Mouse (Mus musculus) liver, postnatal 0 days (tissue): ENCODE measurements around the gene Zpbp2.

Source experiments
- CTCF ChIP-seq: sonication (generic); IDR thresholded peaks from 2 replicates; pipeline ENCODE4 v1.5.1; 2016; ENCODE audit warnings: antibody characterized with exemption, low read depth
- EP300 ChIP-seq: IDR thresholded peaks from 2 replicates; pipeline ENCODE4 v1.6.1; 2016; ENCODE audit warnings: antibody characterized with exemption, low read depth, mild to moderate bottlenecking

GRCm38 (mm10) chr11:98599291-98599690 lies 48.4 kb downstream of the Zpbp2 start:
- no peak for TF ChIP-seq EP300
- no peak for TF ChIP-seq CTCF
